Mouse (Mus musculus) lung, embryonic 16.5 days (tissue): ENCODE measurements at regions not wholly inside any gene's neighbourhood (a gene's known extent, or its start where the extent isn't known, plus 50 kb on each side); places are given as distances from the start of the nearest gene placed in this dataset.

Source experiments
- ATAC-seq: fragments of 200-750 bp; cut with Nextera tagmentation; 2 replicates; pipeline ENCODE4 v1.8.0; 2017; ENCODE audit warnings: low read depth, mild to moderate bottlenecking, moderate library complexity
- H3K27ac ChIP-seq: fragments of 300-500 bp; sonication (generic); 2 replicates; pipeline ENCODE4 v1.5.1; 2014; ENCODE audit warnings: mild to moderate bottlenecking, control low read depth, low read length
- H3K27me3 ChIP-seq: fragments of 300-500 bp; sonication (generic); 2 replicates; pipeline ENCODE4 v1.6.1; 2014; ENCODE audit warnings: low read depth, low read length, mixed read lengths; ENCODE audit not compliant: control insufficient read depth, insufficient read depth
- H3K36me3 ChIP-seq: fragments of 300-500 bp; sonication (generic); 2 replicates; pipeline ENCODE4 v1.6.1; 2014; ENCODE audit warnings: low read length; ENCODE audit not compliant: control insufficient read depth, insufficient read depth
- H3K4me1 ChIP-seq: fragments of 300-500 bp; sonication (generic); replicated peaks from 2 replicates; pipeline ENCODE4 v1.6.1; 2014; ENCODE audit warnings: low read length, mixed read lengths; ENCODE audit not compliant: control insufficient read depth, insufficient read depth
- H3K4me2 ChIP-seq: fragments of 300-500 bp; sonication (generic); 2 replicates; pipeline ENCODE4 v1.6.1; 2014; ENCODE audit warnings: low read depth, low read length, control low read depth
- H3K4me3 ChIP-seq: fragments of 300-500 bp; sonication (generic); 2 replicates; pipeline ENCODE4 v1.5.1; 2014; ENCODE audit warnings: mild to moderate bottlenecking, low read length, control low read depth
- H3K9ac ChIP-seq: fragments of 300-500 bp; sonication (generic); 2 replicates; pipeline ENCODE4 v1.6.1; 2014; ENCODE audit warnings: low read length, control low read depth
- H3K9me3 ChIP-seq: fragments of 300-500 bp; sonication (generic); 2 replicates; pipeline ENCODE4 v1.6.1; 2016; ENCODE audit warnings: low read length; ENCODE audit not compliant: control insufficient read depth
- WGBS: fragments of 180-500 bp; shearing (Covaris S2); extraction: QIAGEN DNeasy Blood & Tissue Kit; methylation state at CpG from one replicate; pipeline ENCODE4 v1.1.7; 2014; 5-methylcytosine and 5-hydroxymethylcytosine counted together

DNA sequence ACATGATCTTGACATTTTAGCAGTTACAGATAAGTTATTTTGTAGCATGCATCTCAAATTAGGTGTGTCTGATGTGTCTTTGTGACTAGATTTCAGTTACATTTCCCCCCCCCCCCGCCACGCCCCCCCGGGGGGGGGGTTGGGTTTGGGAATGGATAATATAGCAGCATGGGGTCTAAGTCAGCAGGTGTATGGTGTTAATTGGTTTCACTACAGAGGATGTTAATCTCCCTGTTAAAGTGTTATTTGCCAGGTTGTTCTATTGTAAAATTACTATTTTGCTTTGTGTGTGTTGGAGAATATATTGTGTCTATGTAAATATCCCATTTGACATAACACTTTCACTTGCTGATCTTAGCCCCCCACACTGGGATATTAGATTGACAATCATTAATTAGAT lies 319.2 kb downstream of the Lmo7 start:
- 25% methylated on average over 3 of the region's 3 CpGs for WGBS

DNA sequence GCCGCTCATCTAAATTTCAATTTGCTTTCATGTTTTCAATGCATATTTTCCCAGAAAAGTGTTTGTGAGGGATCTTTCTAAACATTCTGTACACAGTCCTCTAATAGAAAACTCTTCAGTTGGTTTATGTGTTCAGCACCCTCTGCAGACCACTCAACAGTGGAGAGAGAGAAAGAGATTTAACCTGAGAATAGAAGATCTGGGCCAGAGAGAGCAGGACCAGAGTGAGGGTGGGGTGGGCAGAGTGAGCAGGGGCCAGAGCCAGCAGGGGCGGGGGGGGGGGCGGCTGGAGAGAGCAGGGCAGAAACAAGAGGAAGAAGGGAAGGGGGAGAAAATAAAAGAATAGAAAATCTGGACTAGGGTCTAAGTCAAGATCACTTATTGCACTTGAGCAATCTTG lies 318.7 kb downstream of the Lmo7 start:
- no peak for ATAC-seq
- H3K27me3 ChIP-seq, result no peaks in the 10 kb centered on the region
- WGBS, result 84% methylated on average over 1 of the region's 3 CpGs
- no peaks in the 10 kb centered on the region for H3K4me1 ChIP-seq
- H3K4me2 ChIP-seq, result no peak overlapping the region
- H3K36me3 ChIP-seq, result no peaks in the 10 kb centered on the region
- no peak overlapping the region for H3K4me3 ChIP-seq
- H3K27ac ChIP-seq, result no peak overlapping the region
- no peak overlapping the region for H3K9ac ChIP-seq
- no peaks in the 10 kb centered on the region for H3K9me3 ChIP-seq

More for the DNA sequence above, 319.2 kb downstream of the Lmo7 start:
- no peaks in the 10 kb centered on the region for H3K9me3 ChIP-seq
- H3K27ac ChIP-seq, result no peak overlapping the region
- H3K36me3 ChIP-seq, result no peaks in the 10 kb centered on the region
- no peaks in the 10 kb centered on the region for H3K4me1 ChIP-seq
- H3K9ac ChIP-seq, result no peak overlapping the region
- H3K27me3 ChIP-seq, result no peaks in the 10 kb centered on the region
- no peak for ATAC-seq
- no peak overlapping the region for H3K4me2 ChIP-seq
- H3K4me3 ChIP-seq, result no peak overlapping the region

DNA sequence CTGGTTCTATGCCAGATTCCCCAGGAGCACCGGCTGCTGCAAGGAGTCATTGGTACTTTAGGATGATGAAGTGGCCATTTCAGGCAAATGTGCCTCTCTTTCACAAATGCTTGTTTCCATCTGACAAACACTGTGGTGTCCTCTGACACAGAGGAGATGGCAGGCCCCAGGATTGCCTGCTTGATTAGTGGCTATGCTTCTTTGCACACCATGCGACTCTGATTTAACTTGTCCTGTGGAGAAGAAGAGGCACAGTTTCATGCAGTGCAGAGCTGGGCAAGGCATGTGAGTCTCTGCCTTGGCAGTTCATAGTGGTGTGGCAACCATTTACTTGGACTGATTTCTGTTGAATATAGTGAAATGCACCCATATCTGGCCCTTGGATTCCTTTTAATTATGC lies 308.4 kb downstream of the Lmo7 start:
- Histone ChIP-seq H3K27me3 (no peaks in the 10 kb centered on the region), H3K9ac (no peak overlapping the region), H3K36me3 (no peaks in the 10 kb centered on the region), H3K4me1 (no peaks in the 10 kb centered on the region), H3K9me3 (no peaks in the 10 kb centered on the region), H3K27ac (no peak overlapping the region), H3K4me3 (no peak overlapping the region), H3K4me2 (no peak overlapping the region)
- WGBS, result 55% methylated on average over 2 of the region's 2 CpGs
- ATAC-seq, result peak; percentile 64

DNA sequence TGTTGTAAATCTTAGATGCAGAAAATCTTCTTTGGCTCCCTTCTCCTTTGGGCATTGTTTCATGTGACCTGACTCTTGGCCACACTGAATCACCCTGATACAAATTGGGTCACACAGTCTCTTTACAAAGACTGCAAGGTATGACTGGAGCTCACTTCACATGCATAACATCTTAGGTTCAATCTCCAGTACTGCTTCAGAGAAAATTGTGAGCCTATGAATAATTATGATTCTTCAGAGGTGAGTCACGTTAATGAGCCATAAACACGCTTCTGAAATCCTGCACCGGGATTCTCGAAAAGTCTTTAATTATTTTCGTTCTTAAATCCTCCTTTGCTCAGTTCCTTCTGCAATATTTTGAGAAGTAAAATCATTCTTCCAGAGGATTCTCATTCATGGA lies 307.7 kb downstream of the Lmo7 start:
- Histone ChIP-seq H3K4me2 (no peak overlapping the region), H3K4me3 (no peak overlapping the region), H3K9me3 (no peaks in the 10 kb centered on the region), H3K27ac (no peak overlapping the region), H3K27me3 (no peaks in the 10 kb centered on the region), H3K36me3 (no peaks in the 10 kb centered on the region), H3K4me1 (no peaks in the 10 kb centered on the region), H3K9ac (no peak overlapping the region)
- no peak for ATAC-seq
- 87% methylated on average over 5 of the region's 5 CpGs for WGBS

DNA sequence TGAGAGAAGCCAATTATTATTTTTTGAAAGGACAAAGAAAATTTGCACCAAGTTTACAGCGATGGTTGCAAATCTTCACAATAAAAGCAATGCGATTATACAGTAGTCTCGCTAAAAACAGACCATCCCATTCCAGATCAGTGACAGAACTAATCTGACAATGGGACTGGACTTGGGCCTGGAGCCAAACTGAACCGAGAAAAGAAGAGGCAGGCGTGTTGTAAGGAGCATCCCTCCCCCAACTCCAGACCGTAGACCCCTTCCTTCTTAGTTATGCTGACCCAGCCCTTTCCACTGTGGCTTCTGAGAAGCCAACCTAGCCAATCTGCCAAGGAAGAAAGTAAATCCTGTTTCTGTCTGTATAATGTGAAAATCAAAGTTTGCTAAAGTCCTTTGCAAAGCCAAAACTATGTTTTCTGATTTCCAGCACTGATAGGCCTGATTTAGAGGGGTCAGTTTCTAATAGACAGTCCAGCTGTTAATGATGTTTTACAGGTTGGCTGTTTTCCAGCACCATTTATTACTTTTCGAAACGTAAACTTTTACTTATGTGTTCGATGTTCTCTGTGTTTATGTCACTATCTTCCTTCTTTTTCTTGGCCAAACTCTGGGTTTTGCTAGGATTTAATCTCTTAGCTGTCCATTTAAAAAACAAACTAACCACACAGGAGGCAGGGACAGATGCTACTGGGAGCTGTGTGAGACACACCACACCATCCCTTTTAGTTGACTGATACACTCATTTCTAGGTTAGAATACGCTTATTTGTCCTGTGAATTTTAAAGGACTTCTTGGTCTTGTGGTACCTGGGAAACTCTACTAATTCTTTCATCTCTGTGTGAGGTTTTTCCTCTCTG lies 301.5 kb downstream of the Lmo7 start:
- 42% methylated on average over 10 of the region's 10 CpGs for WGBS
- peak; percentile 95 for ATAC-seq

DNA sequence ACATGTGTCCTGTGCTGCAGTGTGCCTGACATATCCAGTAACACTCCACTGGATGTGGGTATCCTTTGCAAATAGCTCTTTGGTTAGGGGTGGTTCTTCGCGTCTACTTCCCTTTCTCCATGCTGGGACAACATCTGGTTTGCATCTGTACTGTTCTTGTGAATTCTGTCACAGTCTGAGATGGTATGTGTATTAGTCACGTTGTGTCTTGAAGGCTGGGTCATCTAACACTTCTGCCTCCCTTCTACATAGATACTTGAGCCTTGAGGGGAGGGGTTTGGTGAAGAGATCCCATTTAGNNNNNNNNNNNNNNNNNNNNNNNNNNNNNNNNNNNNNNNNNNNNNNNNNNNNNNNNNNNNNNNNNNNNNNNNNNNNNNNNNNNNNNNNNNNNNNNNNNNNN lies 294.9 kb downstream of the Lmo7 start:
- Histone ChIP-seq H3K36me3 (no peaks in the 10 kb centered on the region), H3K4me2 (no peak overlapping the region), H3K27ac (no peak overlapping the region), H3K4me3 (no peak overlapping the region), H3K27me3 (no peaks in the 10 kb centered on the region), H3K4me1 (peaks cover 5% of the 10 kb centered on the region; the same call in 1 of the 2 replicates), H3K9me3 (no peaks in the 10 kb centered on the region), H3K9ac (no peak overlapping the region)
- peak; percentile 86 for ATAC-seq
- WGBS, result 52% methylated on average over 3 of the region's 3 CpGs

More for the DNA sequence above, 301.5 kb downstream of the Lmo7 start:
- Histone ChIP-seq H3K4me1 (peaks cover 3% of the 10 kb centered on the region; the same call in 1 of the 2 replicates), H3K27ac (peak overlapping the region; percentile 37; the same call in 1 of the 2 replicates), H3K9ac (no peak overlapping the region), H3K9me3 (no peaks in the 10 kb centered on the region), H3K4me3 (no peak overlapping the region), H3K36me3 (no peaks in the 10 kb centered on the region), H3K27me3 (no peaks in the 10 kb centered on the region), H3K4me2 (no peak overlapping the region)

DNA sequence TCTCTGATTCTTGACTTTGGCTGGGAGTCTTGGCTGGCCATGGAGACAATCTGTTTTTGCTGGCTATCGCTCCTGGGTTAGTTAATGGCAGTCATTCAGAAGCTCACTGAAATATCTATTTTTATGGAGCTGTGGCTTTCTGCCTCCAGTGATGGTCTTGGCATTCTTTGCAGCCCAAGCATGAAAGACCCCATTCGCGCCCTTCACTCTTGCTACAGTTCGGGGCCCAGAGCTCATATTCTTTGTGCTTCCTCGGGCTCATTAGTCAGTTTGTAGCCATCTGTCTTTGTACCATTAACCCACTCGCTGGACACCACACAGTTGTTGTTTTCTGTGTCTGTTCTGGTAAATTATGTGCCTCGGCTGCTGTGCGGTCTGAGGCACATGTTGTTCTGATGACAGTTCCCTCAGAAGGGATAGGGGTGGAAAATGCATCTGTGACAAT lies 290.4 kb downstream of the Lmo7 start:
- ATAC-seq, result peak; percentile 54
- 54% methylated on average over 8 of the region's 8 CpGs for WGBS
- H3K4me2 ChIP-seq, result no peak overlapping the region

DNA sequence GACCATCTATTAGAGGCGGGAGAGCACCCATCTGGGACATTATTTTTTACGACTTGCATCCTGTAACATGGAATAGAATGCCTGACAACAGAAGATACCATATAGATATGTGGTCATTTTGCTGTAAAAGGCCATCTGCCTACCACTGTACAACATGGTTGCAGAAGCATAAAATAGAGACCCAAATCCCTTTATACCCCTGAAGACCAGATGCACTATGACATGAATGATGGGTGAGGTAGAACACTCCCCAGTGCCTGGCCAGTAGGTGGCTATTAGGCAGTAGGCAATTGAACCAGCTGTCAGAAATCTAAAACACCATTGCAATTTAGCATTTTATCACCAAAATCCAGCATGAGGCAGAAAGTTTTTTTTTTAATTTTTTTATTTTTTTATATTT lies 289.6 kb downstream of the Lmo7 start:
- no peak overlapping the region for H3K4me2 ChIP-seq
- no peak for ATAC-seq
- H3K4me1 ChIP-seq, result 0 out of 2 replicates have a peak, but pooled peaks cover 3% of the 10 kb centered on the region
- 76% methylated on average over 2 of the region's 2 CpGs for WGBS
- no peaks in the 10 kb centered on the region for H3K9me3 ChIP-seq
- no peak overlapping the region for H3K27ac ChIP-seq
- no peaks in the 10 kb centered on the region for H3K36me3 ChIP-seq
- no peak overlapping the region for H3K4me3 ChIP-seq
- H3K27me3 ChIP-seq, result no peaks in the 10 kb centered on the region
- no peak overlapping the region for H3K9ac ChIP-seq

More for the DNA sequence above, 290.4 kb downstream of the Lmo7 start:
- no peaks in the 10 kb centered on the region for H3K27me3 ChIP-seq
- no peak overlapping the region for H3K9ac ChIP-seq
- no peak overlapping the region for H3K4me3 ChIP-seq
- 0 out of 2 replicates have a peak, but pooled peaks cover 3% of the 10 kb centered on the region for H3K4me1 ChIP-seq
- no peaks in the 10 kb centered on the region for H3K9me3 ChIP-seq
- H3K27ac ChIP-seq, result peak overlapping the region; percentile 22; the same call in 1 of the 2 replicates
- H3K36me3 ChIP-seq, result no peaks in the 10 kb centered on the region

DNA sequence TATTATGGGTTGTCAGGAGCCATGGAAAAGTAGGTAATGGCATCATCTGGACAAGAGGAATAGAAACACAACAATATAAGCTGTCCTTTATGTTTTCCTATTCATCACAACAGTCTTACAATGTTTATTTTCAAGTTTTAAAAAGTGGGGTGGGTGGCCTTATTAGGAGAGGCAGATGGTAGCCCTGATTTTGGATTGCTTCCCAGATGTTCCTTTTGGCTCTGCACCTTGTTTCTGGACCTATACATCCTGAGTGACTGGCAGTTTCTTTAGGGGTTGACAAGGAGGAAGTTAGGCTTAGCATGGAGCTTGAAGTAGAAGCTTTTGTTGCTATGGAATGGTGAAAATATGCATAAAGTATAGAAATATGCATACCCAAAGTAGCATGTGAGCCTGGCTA lies 286.8 kb downstream of the Lmo7 start:
- Histone ChIP-seq H3K27me3 (no peaks in the 10 kb centered on the region), H3K9me3 (no peaks in the 10 kb centered on the region), H3K4me2 (no peak overlapping the region), H3K27ac (no peak overlapping the region), H3K36me3 (no peaks in the 10 kb centered on the region), H3K4me3 (no peak overlapping the region), H3K4me1 (0 out of 2 replicates have a peak, but pooled peaks cover 3% of the 10 kb centered on the region), H3K9ac (no peak overlapping the region)
- no peak for ATAC-seq
